Mouse (Mus musculus) megakaryocyte, adult 5-6 weeks (primary cell): ENCODE data around the gene Cpne9. TPM values are rescaled to one million over a fixed set of nuclear protein-coding genes. Genes with fewer than 3 reads are reported as not detected.
"Not testable (repeated sequence)": the region's sequence is repeated elsewhere in the genome, so short reads cannot be mapped to it uniquely, and the experiment has no call there.

ENCODE experiments used
- ATAC-seq: 2 replicates; pipeline ENCODE4 v1.8.0; 2016; ENCODE audit warnings: mild to moderate bottlenecking, inconsistent platforms; ENCODE audit not compliant: poor library complexity, severe bottlenecking
- total RNA-seq, 2 experiments: library from RNA; stranded (forward) in 1 of 2; stranded (reverse) in 1 of 2; fragments of 153-499, 151-499 nt in 1 of 2; fragments of 221-1000, 200-1000 nt in 1 of 2; gene quantifications; 2 replicates each; pipeline versions ENCODE4 v1.2.3 to v1.2.4; 2015 to 2017

The Cpne9 gene
- total RNA-seq, 2 experiments from 2014 or later, result 0.15 to 0.20 TPM

- no peak for ATAC-seq
Observed at GRCm38 (mm10) chr6:113287236-113287635, 5.1 kb downstream of the Cpne9 start.

DNA sequence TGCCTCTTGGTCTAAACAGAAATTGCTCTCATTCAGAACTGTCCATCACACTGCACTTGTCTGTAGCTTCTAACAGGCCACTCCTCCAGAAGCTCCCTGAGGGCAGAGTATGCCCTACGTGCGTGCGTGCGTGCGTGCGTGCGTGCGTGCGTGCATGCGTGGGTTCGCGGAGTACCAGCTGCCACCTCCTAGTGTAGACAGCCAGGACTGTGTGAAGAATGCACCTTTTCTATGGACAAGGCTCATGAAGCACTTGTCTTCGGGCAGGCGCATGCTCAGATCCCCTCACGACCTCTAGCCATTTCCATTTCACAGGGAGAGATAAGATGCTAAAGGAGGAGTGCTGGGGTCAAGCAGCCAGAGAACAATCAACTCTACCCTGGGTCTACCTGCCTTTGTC lies 7.2 kb downstream of the Cpne9 start:
- ATAC-seq, result no peak

DNA sequence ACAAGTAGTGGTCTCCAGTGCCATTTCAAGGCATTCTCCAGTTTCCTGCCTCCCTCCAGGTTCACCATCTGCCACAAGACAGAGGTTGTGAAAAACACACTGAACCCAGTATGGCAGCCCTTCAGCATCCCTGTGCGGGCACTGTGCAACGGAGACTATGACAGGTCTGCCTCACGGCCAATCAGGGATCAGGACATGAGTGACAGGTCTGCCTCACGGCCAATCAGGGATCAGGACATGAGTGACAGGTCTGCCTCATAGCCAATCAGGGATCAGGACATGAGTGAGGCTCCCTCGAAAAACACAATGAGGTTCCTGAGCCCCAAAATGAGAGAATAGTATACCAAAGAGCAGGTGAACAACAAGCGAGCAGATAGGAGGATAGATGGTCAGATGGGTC lies 8.2 kb downstream of the Cpne9 start:
- no peak for ATAC-seq

DNA sequence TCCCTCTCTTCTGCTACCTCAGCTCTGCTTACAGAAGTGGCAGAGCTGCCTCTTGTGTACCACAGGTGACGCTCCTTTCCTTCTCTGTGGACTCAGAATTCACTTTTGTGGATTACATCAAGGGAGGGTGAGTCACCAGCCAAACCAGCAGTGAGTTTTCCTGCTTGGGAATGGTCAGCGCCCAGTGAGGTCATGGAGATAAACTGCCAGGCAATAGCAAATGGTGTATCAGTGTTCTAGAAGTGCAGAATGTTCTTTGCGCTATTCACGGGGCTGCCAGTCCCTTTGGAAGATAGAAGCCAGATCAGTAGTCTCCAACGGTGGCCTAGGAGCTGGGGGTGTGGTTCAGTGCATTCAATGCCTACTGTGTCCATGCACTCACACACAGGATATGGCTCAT lies 10.8 kb downstream of the Cpne9 start:
- ATAC-seq, result no peak

DNA sequence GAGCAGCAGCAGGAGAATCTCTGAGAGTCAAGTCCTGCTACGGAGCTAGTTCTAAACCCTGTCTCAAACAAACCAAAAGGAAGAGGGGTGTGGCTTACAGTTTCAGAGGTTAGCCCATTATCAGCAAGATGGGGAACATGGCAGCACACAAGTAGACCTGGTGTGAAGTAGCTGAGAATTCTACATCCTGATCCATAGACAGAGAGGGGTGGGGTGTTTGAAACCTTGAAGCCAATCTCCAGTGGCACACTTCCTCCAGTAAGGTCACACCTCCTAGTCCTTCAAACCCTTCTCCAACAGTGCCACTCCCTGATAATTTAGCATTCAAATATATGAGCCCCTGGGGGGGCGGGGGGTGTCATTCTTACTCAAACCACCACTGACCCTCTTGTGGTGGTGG lies 13.9 kb downstream of the Cpne9 start:
- ATAC-seq, result no peak

- ATAC-seq, result no peak
Observed at GRCm38 (mm10) chr6:113296639-113297038, 14.5 kb downstream of the Cpne9 start.

DNA sequence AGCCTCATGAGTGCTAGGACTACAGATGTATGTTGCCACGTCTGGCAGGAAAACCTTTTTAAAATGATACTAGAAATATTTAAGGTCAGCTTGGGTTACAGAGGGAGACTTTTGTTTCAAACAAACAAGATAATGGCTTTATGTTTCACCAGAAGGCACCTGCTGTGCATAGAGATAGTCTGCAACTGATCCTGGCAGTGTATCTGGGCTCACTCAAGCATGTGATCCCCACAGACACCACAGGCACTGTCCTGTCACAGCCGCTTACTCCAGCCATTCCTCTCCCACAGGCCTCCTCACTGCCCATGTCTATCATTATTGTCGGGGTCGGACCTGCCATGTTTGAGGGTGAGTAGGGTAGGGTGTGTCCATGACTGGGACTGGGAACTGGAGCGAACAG lies 19.2 kb downstream of the Cpne9 start:
- no peak for ATAC-seq

- peak; percentile 24 for ATAC-seq
Observed at GRCm38 (mm10) chr6:113302258-113302657, 20.2 kb downstream of the Cpne9 start.

DNA sequence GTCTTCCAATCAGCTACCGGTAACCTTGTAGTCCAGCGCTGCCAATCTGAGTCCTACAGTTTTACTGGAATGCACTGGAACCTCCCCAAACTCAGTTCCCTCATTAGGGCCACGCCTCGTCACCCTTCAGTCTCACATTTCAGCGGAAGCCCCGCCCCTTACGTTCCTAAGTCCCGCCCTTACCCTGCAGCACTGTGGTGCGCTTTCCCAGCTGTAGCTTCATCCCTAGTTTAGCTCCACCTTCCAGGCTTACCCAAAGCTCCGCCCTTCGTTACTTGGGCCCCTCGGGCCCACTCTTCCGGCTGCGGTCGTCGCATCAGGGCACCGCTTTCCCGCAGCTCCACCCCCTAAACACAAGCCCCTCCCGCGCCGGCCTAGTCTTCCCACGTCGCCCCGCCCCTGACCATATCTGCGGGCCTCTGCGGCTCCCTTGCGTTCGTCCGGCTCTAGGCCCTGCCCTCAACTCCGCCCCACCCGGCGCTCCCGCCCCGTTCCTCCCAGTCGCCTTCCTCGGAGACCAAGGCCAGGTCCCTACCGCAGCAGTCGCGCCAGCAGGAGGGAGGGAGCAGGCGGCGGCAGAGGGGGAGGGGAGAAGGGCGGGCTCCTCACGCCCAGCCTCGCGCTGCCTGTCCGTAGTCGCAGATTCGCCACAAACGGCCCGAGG lies 24.3 kb downstream of the Cpne9 start:
- ATAC-seq, result peak; percentile 79

- peak; percentile 36 for ATAC-seq
Observed at GRCm38 (mm10) chr6:113306986-113307349, 24.9 kb downstream of the Cpne9 start, which contains the start of gene Brpf1. Gene Brpf1, plus strand, starts transcription at chr6:113307137.

GRCm38 (mm10) chr6:113307481-113308121 lies 25.5 kb downstream of the Cpne9 start:
- ATAC-seq, result peak; percentile 31

DNA sequence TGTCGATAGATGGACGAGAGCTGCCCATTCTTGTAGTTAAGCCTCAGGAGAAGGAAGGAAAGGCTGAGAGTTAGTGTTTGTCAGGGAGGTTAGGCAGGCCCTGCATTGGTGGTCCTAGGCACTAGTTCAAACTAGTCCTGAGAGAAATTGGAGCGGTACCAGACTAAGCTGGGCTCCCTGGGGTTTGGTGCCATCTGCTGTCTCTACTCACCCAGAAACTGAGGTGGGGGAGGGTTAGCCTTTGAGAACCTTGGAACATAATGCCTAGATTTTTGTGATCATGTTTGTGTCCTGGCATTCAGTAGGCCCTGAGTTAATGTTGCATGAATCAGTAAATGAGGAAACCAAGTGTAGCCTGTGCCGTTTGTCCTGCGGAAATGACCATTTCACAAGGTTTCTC lies 26.0 kb downstream of the Cpne9 start:
- peak; percentile 19 for ATAC-seq

DNA sequence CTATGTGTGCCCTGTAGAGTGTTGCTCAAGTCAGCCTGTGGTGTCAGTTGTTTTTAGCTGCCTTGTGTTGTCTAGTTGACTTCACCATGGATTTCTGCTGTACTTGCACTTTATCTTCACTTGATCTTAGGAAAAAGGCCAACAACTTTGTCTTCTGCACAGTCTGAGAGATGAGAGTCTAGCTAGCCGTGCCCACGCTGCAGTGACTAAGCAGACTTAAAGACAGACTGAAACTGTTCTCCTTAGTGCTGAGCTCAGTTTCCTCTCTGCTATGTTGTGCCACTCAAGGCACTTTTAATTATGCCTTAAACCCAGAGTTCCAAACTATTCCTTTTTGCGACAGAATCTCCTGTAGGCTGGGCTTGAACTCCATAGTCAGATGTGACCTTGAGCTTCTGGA lies 33.9 kb downstream of the Cpne9 start:
- ATAC-seq, result no peak

DNA sequence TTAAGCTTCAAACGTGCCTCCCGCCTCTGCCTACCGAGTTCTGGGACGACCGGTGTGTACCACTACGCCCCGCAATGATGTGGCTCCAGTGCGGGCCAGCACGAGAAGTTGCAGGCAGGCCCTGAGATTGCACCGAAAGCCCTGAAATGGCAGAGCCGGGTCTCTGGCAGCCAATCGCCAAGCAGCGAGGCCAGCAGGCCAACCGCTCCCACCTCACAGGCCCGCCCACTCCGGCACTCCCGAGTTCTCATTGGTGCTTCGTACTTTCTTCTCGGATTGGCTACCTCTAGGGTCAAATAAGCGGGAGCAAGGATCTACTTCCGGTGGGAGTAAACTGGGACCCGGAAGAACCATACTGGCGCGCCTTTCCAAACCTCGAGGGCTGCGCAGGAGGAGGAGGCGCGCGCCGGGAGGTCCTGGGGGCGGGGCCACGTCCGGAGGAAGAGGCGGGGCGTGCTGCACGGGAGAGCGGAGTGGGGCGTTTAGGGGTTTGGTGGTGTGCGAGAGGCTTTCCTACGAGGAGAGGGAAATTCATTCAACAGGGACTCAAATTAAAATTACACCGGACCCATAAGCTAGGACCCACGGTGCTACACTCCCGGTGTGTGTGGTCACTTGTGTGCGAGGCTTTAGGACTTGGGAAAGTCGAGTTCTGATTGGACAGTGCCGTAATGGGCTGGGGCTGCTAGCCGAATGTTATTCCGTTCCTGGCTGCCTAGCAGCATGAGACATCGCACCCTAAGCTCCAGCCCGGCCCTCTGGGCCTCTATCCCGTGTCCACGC lies 44.6 kb downstream of the Cpne9 start, which contains the start of gene Ogg1:
Ogg1 (plus strand) TSS at position 440 of the 783 bp plus-strand sequence.
- ATAC-seq, result peak; percentile 88

GRCm38 (mm10) chr6:113329396-113329795 lies 47.3 kb downstream of the Cpne9 start:
- no peak for ATAC-seq

DNA sequence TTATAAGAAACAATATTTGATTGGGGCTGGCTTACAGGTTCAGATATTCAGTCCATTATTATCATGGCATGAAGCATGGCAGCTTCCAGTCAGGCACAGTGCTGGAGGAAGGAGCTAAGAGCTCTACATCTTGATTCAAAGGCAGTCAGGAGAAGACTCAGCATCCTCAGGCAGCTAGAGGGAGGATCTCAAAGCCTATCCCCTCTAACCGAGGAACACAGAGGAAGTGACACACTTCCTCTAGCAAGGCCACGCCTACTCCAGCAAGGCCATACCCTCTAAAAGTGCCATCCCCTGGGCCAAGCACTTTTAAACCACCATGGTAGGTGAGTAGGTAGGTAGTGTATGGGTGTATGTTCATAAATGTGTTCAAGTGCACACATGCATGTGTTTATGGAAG lies 48.4 kb downstream of the Cpne9 start:
- peak; percentile 64 for ATAC-seq

DNA sequence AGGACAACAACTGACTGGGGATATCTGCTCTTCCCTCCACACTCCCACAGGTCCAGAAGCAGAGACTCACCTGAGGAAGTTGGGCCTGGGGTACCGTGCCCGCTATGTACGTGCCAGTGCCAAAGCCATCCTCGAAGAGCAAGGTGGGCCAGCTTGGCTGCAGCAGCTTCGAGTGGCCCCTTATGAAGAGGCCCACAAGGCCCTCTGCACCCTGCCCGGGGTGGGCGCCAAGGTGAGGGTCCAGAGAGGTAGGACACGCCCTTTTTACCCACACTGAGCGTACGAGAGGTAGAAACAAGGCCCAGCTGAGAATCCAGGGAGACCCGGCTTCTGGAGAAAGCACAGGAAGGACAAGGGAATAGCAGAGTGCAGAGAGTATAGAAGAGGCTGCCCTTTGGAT lies 49.6 kb downstream of the Cpne9 start:
- ATAC-seq, result no peak

- not testable (repeated sequence) for ATAC-seq
Observed at GRCm38 (mm10) chr6:113332734-113333133, 50.6 kb downstream of the Cpne9 start.

DNA sequence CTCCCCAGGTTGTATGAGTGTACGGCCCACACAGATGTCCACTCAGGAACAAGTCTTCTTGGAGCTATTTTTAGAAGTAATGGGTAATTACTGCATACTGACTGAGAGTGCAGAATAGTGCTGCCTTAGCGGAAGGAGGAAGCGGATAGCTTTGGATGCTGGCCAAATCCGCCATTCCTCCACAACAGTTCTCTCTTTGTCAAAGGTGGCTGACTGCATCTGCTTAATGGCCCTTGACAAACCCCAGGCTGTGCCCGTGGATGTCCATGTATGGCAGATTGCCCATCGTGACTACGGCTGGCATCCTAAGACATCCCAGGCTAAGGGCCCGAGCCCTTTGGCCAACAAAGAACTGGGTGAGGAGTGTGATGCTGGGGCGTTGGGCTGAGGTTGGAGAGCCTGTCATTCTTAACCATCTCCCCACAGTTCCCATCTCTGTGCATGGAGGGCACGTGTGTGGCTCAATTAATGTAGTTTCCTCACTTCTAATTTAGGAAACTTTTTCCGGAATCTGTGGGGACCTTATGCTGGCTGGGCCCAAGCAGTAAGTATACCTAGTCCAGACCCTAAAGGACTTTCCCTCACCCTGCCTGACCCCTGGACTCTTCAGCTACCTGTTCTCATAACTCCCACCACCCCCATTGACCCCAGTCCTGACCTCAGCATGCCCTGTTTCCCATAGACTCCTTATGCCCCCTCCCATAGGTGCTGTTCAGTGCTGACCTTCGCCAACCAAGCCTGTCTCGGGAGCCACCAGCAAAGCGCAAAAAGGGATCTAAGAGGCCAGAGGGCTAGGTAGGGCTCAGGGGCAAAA lies 51.2 kb downstream of the Cpne9 start:
- no peak for ATAC-seq

DNA sequence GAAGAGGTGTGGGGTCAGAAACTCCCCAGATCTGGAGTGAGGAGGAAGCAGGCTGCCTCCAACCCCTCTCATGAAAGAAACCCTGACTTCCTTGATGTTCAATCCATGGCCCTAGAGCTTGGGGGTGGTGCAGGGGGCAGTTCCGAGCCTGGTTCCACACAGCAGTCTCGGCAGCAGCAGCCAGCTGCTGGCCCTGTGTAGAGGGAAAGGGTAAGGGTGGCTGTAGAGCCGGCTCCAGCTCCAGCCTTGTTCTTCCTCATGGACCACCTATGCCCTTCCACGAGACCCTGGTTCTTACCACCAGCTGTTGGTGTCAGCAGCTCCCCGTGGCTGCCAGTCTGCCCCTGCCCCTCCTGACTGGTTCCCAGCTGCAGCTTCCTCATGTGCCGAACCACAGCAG lies 52.1 kb downstream of the Cpne9 start:
- ATAC-seq, result no peak
